Mouse (Mus musculus): ENCODE measurements around the gene Lhpp.
"Not testable (repeated sequence)": the region's sequence is repeated elsewhere in the genome, so short reads cannot be mapped to it uniquely, and the experiment has no call there.

The Lhpp gene

GRCm38 (mm10) chr7:132654412-132654811 is 44.0 kb downstream of the Lhpp start:
- DNase-seq = no peak

- peak; percentile 93 to 94 for DNase-seq
Measured at GRCm38 (mm10) chr7:132656075-132656474, 45.6 kb downstream of the Lhpp start.

GRCm38 (mm10) chr7:132656548-132656947 is 46.1 kb downstream of the Lhpp start:
- DNase-seq = peak; percentile 93 to 94

- no peak for DNase-seq
Measured at GRCm38 (mm10) chr7:132657371-132658057, 47.1 kb downstream of the Lhpp start.

GRCm38 (mm10) chr7:132658058-132658450 is 47.6 kb downstream of the Lhpp start:
- peak in 1 of 2 experiments; percentile 26 for DNase-seq

- DNase-seq = no peak
Measured at GRCm38 (mm10) chr7:132658688-132659087, 48.2 kb downstream of the Lhpp start.

- no peak for DNase-seq
Measured at GRCm38 (mm10) chr7:132659633-132660032, 49.2 kb downstream of the Lhpp start.

- DNase-seq = not testable (repeated sequence)
Measured at GRCm38 (mm10) chr7:132662831-132663230, 52.4 kb downstream of the Lhpp start.

GRCm38 (mm10) chr7:132664815-132665214 is 54.4 kb downstream of the Lhpp start:
- no peak for DNase-seq

GRCm38 (mm10) chr7:132665664-132666382 is 55.4 kb downstream of the Lhpp start:
- no peak for DNase-seq

GRCm38 (mm10) chr7:132666516-132666915 is 56.1 kb downstream of the Lhpp start:
- no peak for DNase-seq

GRCm38 (mm10) chr7:132668604-132669003 is 58.2 kb downstream of the Lhpp start:
- DNase-seq = no peak

GRCm38 (mm10) chr7:132669999-132670862 is 59.8 kb downstream of the Lhpp start:
- no peak for DNase-seq

- no peak for DNase-seq
Measured at GRCm38 (mm10) chr7:132670863-132671165, 60.4 kb downstream of the Lhpp start.

GRCm38 (mm10) chr7:132672481-132672959 is 62.1 kb downstream of the Lhpp start:
- peak; percentile 57 to 61 for DNase-seq

GRCm38 (mm10) chr7:132673931-132674755 is 63.7 kb downstream of the Lhpp start:
- DNase-seq = peak in 1 of 2 experiments; percentile 33

- DNase-seq = no peak
Measured at GRCm38 (mm10) chr7:132675922-132676321, 65.5 kb downstream of the Lhpp start.

- DNase-seq = peak; percentile 91 to 94
Measured at GRCm38 (mm10) chr7:132679117-132679516, 68.7 kb downstream of the Lhpp start.

GRCm38 (mm10) chr7:132679549-132679948 is 69.1 kb downstream of the Lhpp start:
- peak in 1 of 2 experiments; percentile 28 for DNase-seq

- DNase-seq = peak; percentile 85 to 92
Measured at GRCm38 (mm10) chr7:132681296-132681695, 70.9 kb downstream of the Lhpp start.

- DNase-seq = peak in 1 of 2 experiments; percentile 18
Measured at GRCm38 (mm10) chr7:132681831-132682230, 71.4 kb downstream of the Lhpp start.

- no peak for DNase-seq
Measured at GRCm38 (mm10) chr7:132682336-132682735, 71.9 kb downstream of the Lhpp start.
